Mouse (Mus musculus): ENCODE measurements around the gene Tagln2. TPM values are rescaled to one million over a fixed set of nuclear protein-coding genes. Genes with fewer than 3 reads are reported as not detected.
A peak's percentile ranks its signal among the peaks of the same experiment; 100 is the strongest.

The Tagln2 gene
- polyA plus RNA-seq, 1 experiment from 2014 or later = 56.0 TPM

- peak; percentile 42 for ATAC-seq (ENCODE audit: insufficient number of reproducible peaks, low FRiP score, low TSS enrichment, low read depth)
- peaks cover 19% of the 10 kb centered on the region for H3K4me1 ChIP-seq (ENCODE audit: control insufficient read depth, insufficient read depth, low read length)
- no peak overlapping the region for H3K27ac ChIP-seq (replicated peaks; ENCODE audit: low read depth, low read length)
- 9% methylated on average over 8 of the region's 8 CpGs for WGBS
- H3K4me2 ChIP-seq (ENCODE audit: low read depth, severe bottlenecking) = no peak overlapping the region; the same call in 1 of the 2 replicates
- H3K4me3 ChIP-seq (ENCODE audit: low read depth, low read length) = no peak overlapping the region
- no peaks in the 10 kb centered on the region for H3K36me3 ChIP-seq (ENCODE audit: control insufficient read depth, insufficient read depth, low read length)
- H3K9ac ChIP-seq (ENCODE audit: low read length) = no peak overlapping the region
- no peaks in the 10 kb centered on the region for H3K9me3 ChIP-seq (ENCODE audit: control insufficient read depth, low read length)
- peak; percentile 60 for DNase-seq (ENCODE audit: low spot score)
- H3K27me3 ChIP-seq (ENCODE audit: control insufficient read depth, insufficient read depth, low read length) = no peaks in the 10 kb centered on the region
These were observed 30.8 kb downstream of the Tagln2 start for GRCm38 (mm10) chr1:172530544-172531220.

- no peaks in the 10 kb centered on the region for H3K36me3 ChIP-seq (ENCODE audit: control insufficient read depth, insufficient read depth, low read length)
- ATAC-seq (ENCODE audit: insufficient number of reproducible peaks, low FRiP score, low TSS enrichment, low read depth) (peak; percentile 44), DNase-seq (ENCODE audit: low spot score) (peak; percentile 77)
- H3K4me1 ChIP-seq (ENCODE audit: control insufficient read depth, insufficient read depth, low read length) = peaks cover 19% of the 10 kb centered on the region
- 2% methylated on average over 13 of the region's 13 CpGs for WGBS
- H3K4me3 ChIP-seq (ENCODE audit: low read depth, low read length) = peak overlapping the region; percentile 14; the same call in 1 of the 2 replicates
- H3K9ac ChIP-seq (ENCODE audit: low read length) = no peak overlapping the region
- H3K9me3 ChIP-seq (ENCODE audit: control insufficient read depth, low read length) = no peaks in the 10 kb centered on the region
- no peaks in the 10 kb centered on the region for H3K27me3 ChIP-seq (ENCODE audit: control insufficient read depth, insufficient read depth, low read length)
- no peak overlapping the region for H3K27ac ChIP-seq (replicated peaks; ENCODE audit: low read depth, low read length)
- H3K4me2 ChIP-seq (ENCODE audit: low read depth, severe bottlenecking) = peak overlapping the region; percentile 43
These were observed 32.7 kb downstream of the Tagln2 start for GRCm38 (mm10) chr1:172532551-172532950.

- WGBS = 87% methylated on average over 16 of the region's 16 CpGs
- Histone ChIP-seq H3K9me3 (ENCODE audit: control insufficient read depth, low read length) (no peaks in the 10 kb centered on the region), H3K4me3 (ENCODE audit: low read depth, low read length) (no peak overlapping the region), H3K9ac (ENCODE audit: low read length) (no peak overlapping the region), H3K4me2 (ENCODE audit: low read depth, severe bottlenecking) (no peak overlapping the region), H3K4me1 (ENCODE audit: control insufficient read depth, insufficient read depth, low read length) (peaks cover 19% of the 10 kb centered on the region), H3K36me3 (ENCODE audit: control insufficient read depth, insufficient read depth, low read length) (no peaks in the 10 kb centered on the region), H3K27ac (replicated peaks; ENCODE audit: low read depth, low read length) (no peak overlapping the region), H3K27me3 (ENCODE audit: control insufficient read depth, insufficient read depth, low read length) (no peaks in the 10 kb centered on the region)
- no peak for DNase-seq (ENCODE audit: low spot score)
- ATAC-seq (ENCODE audit: insufficient number of reproducible peaks, low FRiP score, low TSS enrichment, low read depth) = no peak
These were observed 35.3 kb downstream of the Tagln2 start for GRCm38 (mm10) chr1:172535116-172535515.

GRCm38 (mm10) chr1:172539827-172540226 lies 40.0 kb downstream of the Tagln2 start:
- DNase-seq (ENCODE audit: low spot score) = no peak
- 57% methylated on average over 6 of the region's 6 CpGs for WGBS
- Histone ChIP-seq H3K9me3 (ENCODE audit: control insufficient read depth, low read length) (no peaks in the 10 kb centered on the region), H3K4me2 (ENCODE audit: low read depth, severe bottlenecking) (no peak overlapping the region), H3K9ac (ENCODE audit: low read length) (no peak overlapping the region), H3K27ac (replicated peaks; ENCODE audit: low read depth, low read length) (no peak overlapping the region), H3K4me1 (ENCODE audit: control insufficient read depth, insufficient read depth, low read length) (no peaks in the 10 kb centered on the region), H3K27me3 (ENCODE audit: control insufficient read depth, insufficient read depth, low read length) (no peaks in the 10 kb centered on the region), H3K36me3 (ENCODE audit: control insufficient read depth, insufficient read depth, low read length) (no peaks in the 10 kb centered on the region), H3K4me3 (ENCODE audit: low read depth, low read length) (no peak overlapping the region)
- no peak for ATAC-seq (ENCODE audit: insufficient number of reproducible peaks, low FRiP score, low TSS enrichment, low read depth)

- ATAC-seq (ENCODE audit: insufficient number of reproducible peaks, low FRiP score, low TSS enrichment, low read depth) (no peak), DNase-seq (ENCODE audit: low spot score) (no peak)
- Histone ChIP-seq H3K4me3 (ENCODE audit: low read depth, low read length) (no peak overlapping the region), H3K4me2 (ENCODE audit: low read depth, severe bottlenecking) (no peak overlapping the region), H3K36me3 (ENCODE audit: control insufficient read depth, insufficient read depth, low read length) (no peaks in the 10 kb centered on the region), H3K9ac (ENCODE audit: low read length) (no peak overlapping the region), H3K9me3 (ENCODE audit: control insufficient read depth, low read length) (no peaks in the 10 kb centered on the region), H3K4me1 (ENCODE audit: control insufficient read depth, insufficient read depth, low read length) (no peaks in the 10 kb centered on the region), H3K27me3 (ENCODE audit: control insufficient read depth, insufficient read depth, low read length) (no peaks in the 10 kb centered on the region), H3K27ac (replicated peaks; ENCODE audit: low read depth, low read length) (no peak overlapping the region)
- 62% methylated on average over 11 of the region's 11 CpGs for WGBS
These were observed 40.5 kb downstream of the Tagln2 start for GRCm38 (mm10) chr1:172540283-172540820.

GRCm38 (mm10) chr1:172546062-172546461 lies 46.2 kb downstream of the Tagln2 start:
- no peak for DNase-seq (ENCODE audit: low spot score)
- Histone ChIP-seq H3K9me3 (ENCODE audit: control insufficient read depth, low read length) (no peaks in the 10 kb centered on the region), H3K27me3 (ENCODE audit: control insufficient read depth, insufficient read depth, low read length) (no peaks in the 10 kb centered on the region), H3K36me3 (ENCODE audit: control insufficient read depth, insufficient read depth, low read length) (no peaks in the 10 kb centered on the region), H3K4me1 (ENCODE audit: control insufficient read depth, insufficient read depth, low read length) (peaks cover 17% of the 10 kb centered on the region), H3K4me3 (ENCODE audit: low read depth, low read length) (no peak overlapping the region), H3K27ac (replicated peaks; ENCODE audit: low read depth, low read length) (no peak overlapping the region), H3K9ac (ENCODE audit: low read length) (no peak overlapping the region), H3K4me2 (ENCODE audit: low read depth, severe bottlenecking) (no peak overlapping the region)
- 91% methylated on average over 4 of the region's 4 CpGs for WGBS
- no peak for ATAC-seq (ENCODE audit: insufficient number of reproducible peaks, low FRiP score, low TSS enrichment, low read depth)

- Histone ChIP-seq H3K9me3 (ENCODE audit: control insufficient read depth, low read length) (no peaks in the 10 kb centered on the region), H3K9ac (ENCODE audit: low read length) (no peak overlapping the region), H3K4me2 (ENCODE audit: low read depth, severe bottlenecking) (no peak overlapping the region), H3K27ac (replicated peaks; ENCODE audit: low read depth, low read length) (no peak overlapping the region), H3K27me3 (ENCODE audit: control insufficient read depth, insufficient read depth, low read length) (no peaks in the 10 kb centered on the region), H3K4me3 (ENCODE audit: low read depth, low read length) (no peak overlapping the region), H3K4me1 (ENCODE audit: control insufficient read depth, insufficient read depth, low read length) (peaks cover 22% of the 10 kb centered on the region), H3K36me3 (ENCODE audit: control insufficient read depth, insufficient read depth, low read length) (no peaks in the 10 kb centered on the region)
- ATAC-seq (ENCODE audit: insufficient number of reproducible peaks, low FRiP score, low TSS enrichment, low read depth) (no peak), DNase-seq (ENCODE audit: low spot score) (no peak)
- 43% methylated on average over 7 of the region's 7 CpGs for whole genome bisulfite sequencing
These were observed 48.7 kb downstream of the Tagln2 start for GRCm38 (mm10) chr1:172548501-172548900.

GRCm38 (mm10) chr1:172549314-172549713 lies 49.5 kb downstream of the Tagln2 start:
- H3K9ac ChIP-seq (ENCODE audit: low read length) = no peak overlapping the region
- no peaks in the 10 kb centered on the region for H3K36me3 ChIP-seq (ENCODE audit: control insufficient read depth, insufficient read depth, low read length)
- H3K4me2 ChIP-seq (ENCODE audit: low read depth, severe bottlenecking) = no peak overlapping the region
- no peak overlapping the region for H3K27ac ChIP-seq (replicated peaks; ENCODE audit: low read depth, low read length)
- H3K27me3 ChIP-seq (ENCODE audit: control insufficient read depth, insufficient read depth, low read length) = no peaks in the 10 kb centered on the region
- H3K4me3 ChIP-seq (ENCODE audit: low read depth, low read length) = no peak overlapping the region
- WGBS = 17% methylated on average over 2 of the region's 2 CpGs
- no peaks in the 10 kb centered on the region for H3K9me3 ChIP-seq (ENCODE audit: control insufficient read depth, low read length)
- peaks cover 22% of the 10 kb centered on the region for H3K4me1 ChIP-seq (ENCODE audit: control insufficient read depth, insufficient read depth, low read length)
- DNase-seq (ENCODE audit: low spot score) (no peak), ATAC-seq (ENCODE audit: insufficient number of reproducible peaks, low FRiP score, low TSS enrichment, low read depth) (0 out of 2 replicates have a peak, but pooled peaks have one; percentile 18)

All from limb, embryonic 11.5 days (tissue).